Mouse (Mus musculus) limb, embryonic 14.5 days (tissue): ENCODE data around the gene Tppp2. TPM values are rescaled to one million over a fixed set of nuclear protein-coding genes. Genes with fewer than 3 reads are reported as not detected.

Source experiments
- ATAC-seq: fragments of 200-750 bp; cut with Nextera tagmentation; 2 replicates; pipeline ENCODE4 v1.8.0; 2017; ENCODE audit warnings: low read depth, moderate number of reproducible peaks, moderate TSS enrichment; ENCODE audit not compliant: low FRiP score
- DNase-seq: peaks from one replicate; pipeline ENCODE4 v3.0.0-alpha.2; 2015; ENCODE audit warnings: low spot score
- H3K27ac ChIP-seq: fragments of 300-500 bp; sonication (generic); replicated peaks from 2 replicates; pipeline ENCODE4 v1.5.1; 2014; ENCODE audit warnings: low read depth, mild to moderate bottlenecking, low read length, moderate library complexity, mixed read lengths
- H3K27me3 ChIP-seq: fragments of 300-500 bp; sonication (generic); 2 replicates; pipeline ENCODE4 v1.6.1; 2014; ENCODE audit warnings: low read length, mixed read lengths; ENCODE audit not compliant: control insufficient read depth, insufficient read depth
- H3K36me3 ChIP-seq: fragments of 300-500 bp; sonication (generic); 2 replicates; pipeline ENCODE4 v1.6.1; 2014; ENCODE audit warnings: mild to moderate bottlenecking, low read length, moderate library complexity, mixed read lengths; ENCODE audit not compliant: control insufficient read depth, insufficient read depth
- H3K4me1 ChIP-seq: fragments of 300-500 bp; sonication (generic); 2 replicates; pipeline ENCODE4 v1.6.1; 2014; ENCODE audit warnings: antibody characterized with exemption, low read length, mixed read lengths; ENCODE audit not compliant: control insufficient read depth, insufficient read depth
- H3K4me2 ChIP-seq: fragments of 300-500 bp; sonication (generic); replicated peaks from 2 replicates; pipeline ENCODE4 v1.6.1; 2014; ENCODE audit warnings: low read depth, mild to moderate bottlenecking, low read length, moderate library complexity; ENCODE audit not compliant: severe bottlenecking
- H3K4me3 ChIP-seq: fragments of 300-500 bp; sonication (generic); replicated peaks from 2 replicates; pipeline ENCODE4 v1.5.1; 2014; ENCODE audit warnings: low read length
- H3K9ac ChIP-seq: fragments of 300-500 bp; sonication (generic); 2 replicates; pipeline ENCODE4 v1.6.1; 2014; ENCODE audit warnings: mild to moderate bottlenecking, low read depth, low read length, moderate library complexity; ENCODE audit not compliant: severe bottlenecking
- H3K9me3 ChIP-seq: fragments of 300-500 bp; sonication (generic); 2 replicates; pipeline ENCODE4 v1.6.1; 2016; ENCODE audit warnings: low read length; ENCODE audit not compliant: control insufficient read depth
- POLR2A ChIP-seq: fragments of 200-500 bp; IDR thresholded peaks from 2 replicates; pipeline ENCODE4 v1.8.0; 2012; ENCODE audit warnings: inconsistent platforms, mild to moderate bottlenecking, moderate library complexity, borderline replicate concordance; ENCODE audit not compliant: insufficient read depth, insufficient read length; ENCODE audit errors: extremely low read depth
- whole genome bisulfite sequencing: fragments of 180-500 bp; shearing (Covaris S2); extraction: QIAGEN DNeasy Blood & Tissue Kit; methylation state at CpG from one replicate; pipeline ENCODE4 v1.1.7; 2014; 5-methylcytosine and 5-hydroxymethylcytosine counted together
- polyA plus RNA-seq, 2 experiments: library from polyadenylated mRNA; depleted of rRNA in 1 of 2; stranded (reverse) in 1 of 2; unstranded in 1 of 2; fragments of >200 nt; fragmentation: Nextera tagmentation in 1 of 2; extraction: Ambion mirVana in 1 of 2; gene quantifications; 2 replicates each; pipeline versions ENCODE4 v1.2.1 to v1.2.3; 2012 to 2014

Gene Tppp2
- polyA plus RNA-seq, 2 experiments, result not detected

- 97% methylated on average over 1 of the region's 1 CpGs for WGBS
- Histone ChIP-seq H3K9me3 (no peaks in the 10 kb centered on the region), H3K4me1 (no peaks in the 10 kb centered on the region), H3K27me3 (no peaks in the 10 kb centered on the region), H3K4me3 (no peak overlapping the region), H3K9ac (no peak overlapping the region), H3K27ac (no peak overlapping the region), H3K4me2 (no peak overlapping the region), H3K36me3 (no peaks in the 10 kb centered on the region)
- DNase-seq (no peak), ATAC-seq (no peak)
- no peak for TF ChIP-seq POLR2A
Observed at GRCm38 (mm10) chr14:51899351-51899750, 18.9 kb upstream of the Tppp2 start.

- no peaks in the 10 kb centered on the region for H3K9me3 ChIP-seq
- no peaks in the 10 kb centered on the region for H3K27me3 ChIP-seq
- no peaks in the 10 kb centered on the region for H3K4me1 ChIP-seq
- DNase-seq (peak; percentile 62), ATAC-seq (peak; percentile 78; the same call in 1 of the 2 replicates)
- no peak for TF ChIP-seq POLR2A
- no peak overlapping the region for H3K4me3 ChIP-seq
- no peak overlapping the region for H3K9ac ChIP-seq
- 60% methylated on average over 9 of the region's 9 CpGs for whole genome bisulfite sequencing
- H3K4me2 ChIP-seq, result no peak overlapping the region
- H3K36me3 ChIP-seq, result peaks cover 3% of the 10 kb centered on the region; the same call in 1 of the 2 replicates
- H3K27ac ChIP-seq, result no peak overlapping the region
Observed at GRCm38 (mm10) chr14:51902806-51903710, 15.2 kb upstream of the Tppp2 start.

- ATAC-seq (no peak), DNase-seq (no peak)
- Histone ChIP-seq H3K4me3 (no peak overlapping the region), H3K9ac (no peak overlapping the region), H3K9me3 (no peaks in the 10 kb centered on the region), H3K27me3 (no peaks in the 10 kb centered on the region), H3K27ac (no peak overlapping the region), H3K4me1 (no peaks in the 10 kb centered on the region), H3K4me2 (no peak overlapping the region), H3K36me3 (peaks cover 3% of the 10 kb centered on the region; the same call in 1 of the 2 replicates)
- TF ChIP-seq POLR2A, result no peak
- 80% methylated on average over 9 of the region's 9 CpGs for WGBS
Observed at GRCm38 (mm10) chr14:51903782-51904181, 14.4 kb upstream of the Tppp2 start.

DNA sequence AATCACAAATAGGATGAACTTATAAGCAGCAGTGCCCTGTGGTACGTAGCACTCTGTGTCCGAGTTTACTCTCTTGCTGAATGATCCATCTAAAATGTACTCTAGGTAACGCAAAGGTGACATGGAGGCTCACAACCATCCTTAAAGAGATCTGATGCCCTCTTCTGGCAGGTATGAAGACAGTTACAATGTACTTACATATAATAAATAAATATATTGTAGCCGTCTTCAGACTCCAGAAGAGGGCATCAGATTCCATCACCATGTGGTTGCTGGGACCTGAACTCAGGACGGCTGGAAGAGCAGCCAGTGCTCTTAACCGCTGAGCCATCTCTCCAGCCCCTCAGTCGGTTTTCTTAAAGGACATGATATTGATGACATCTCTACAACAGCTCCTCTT, 13.5 kb upstream of the Tppp2 start:
- no peak overlapping the region for H3K4me3 ChIP-seq
- ATAC-seq (no peak; the same call in 1 of the 2 replicates), DNase-seq (no peak)
- H3K27me3 ChIP-seq, result no peaks in the 10 kb centered on the region
- no peak overlapping the region for H3K9ac ChIP-seq
- no peak overlapping the region for H3K27ac ChIP-seq
- H3K36me3 ChIP-seq, result peaks cover 4% of the 10 kb centered on the region; the same call in 1 of the 2 replicates
- H3K4me1 ChIP-seq, result no peaks in the 10 kb centered on the region
- no peak overlapping the region for H3K4me2 ChIP-seq
- 61% methylated on average over 7 of the region's 7 CpGs for WGBS
- TF ChIP-seq POLR2A, result no peak
- H3K9me3 ChIP-seq, result no peaks in the 10 kb centered on the region

DNA sequence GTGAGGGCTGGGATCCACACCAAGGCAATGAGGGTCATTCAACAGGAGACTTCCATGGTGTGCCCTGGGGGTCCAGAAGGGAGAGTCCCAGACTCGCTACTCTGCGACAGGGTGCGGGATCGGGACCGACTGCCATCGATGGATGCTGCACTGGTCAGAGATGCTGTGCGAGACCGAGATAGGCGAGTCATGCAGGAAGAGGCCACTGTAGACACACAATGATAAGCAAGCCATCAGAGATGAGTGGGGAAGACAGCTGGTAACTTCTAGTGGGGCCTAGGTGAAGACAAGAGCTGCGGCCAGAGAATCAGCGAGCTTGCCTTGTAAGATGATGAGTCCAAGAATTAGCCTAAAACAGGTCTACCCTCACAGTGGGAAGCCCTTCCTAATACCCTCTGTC, 12.1 kb upstream of the Tppp2 start:
- H3K27me3 ChIP-seq, result no peaks in the 10 kb centered on the region
- no peaks in the 10 kb centered on the region for H3K9me3 ChIP-seq
- H3K9ac ChIP-seq, result no peak overlapping the region
- no peak overlapping the region for H3K4me3 ChIP-seq
- DNase-seq (no peak), ATAC-seq (no peak)
- H3K36me3 ChIP-seq, result peaks cover 7% of the 10 kb centered on the region; the same call in 1 of the 2 replicates
- no peak overlapping the region for H3K27ac ChIP-seq
- 90% methylated on average over 11 of the region's 11 CpGs for WGBS
- TF ChIP-seq POLR2A, result no peak
- H3K4me1 ChIP-seq, result no peaks in the 10 kb centered on the region
- no peak overlapping the region for H3K4me2 ChIP-seq
